Mouse (Mus musculus) kidney, adult 18-20 months (tissue): ENCODE data around the gene Zfp811.
A peak's percentile ranks its signal among the peaks of the same experiment; 100 is the strongest.
"Not testable (repeated sequence)": the region's sequence is repeated elsewhere in the genome, so short reads cannot be mapped to it uniquely, and the experiment has no call there.

ENCODE experiments used
- DNase-seq: peaks from one replicate; pipeline ENCODE4 v3.0.0; 2021

Zfp811 gene

GRCm38 (mm10) chr17:32809544-32810374 lies at the start of gene Zfp811:
TSS of gene Zfp811 (minus strand) at chr17:32809931.
- DNase-seq, result no peak

- not testable (repeated sequence) for DNase-seq
Observed at GRCm38 (mm10) chr17:32856713-32857112, 47.0 kb upstream of the Zfp811 start.

- DNase-seq, result no peak
Observed at GRCm38 (mm10) chr17:32851581-32851980, 41.9 kb upstream of the Zfp811 start.

- DNase-seq, result no peak
Observed at GRCm38 (mm10) chr17:32841388-32841787, 31.7 kb upstream of the Zfp811 start.

- no peak for DNase-seq
Observed at GRCm38 (mm10) chr17:32839083-32839802, 29.5 kb upstream of the Zfp811 start.

GRCm38 (mm10) chr17:32830418-32830782 lies 20.7 kb upstream of the Zfp811 start:
- no peak for DNase-seq

- peak; percentile 77 for DNase-seq
Observed at GRCm38 (mm10) chr17:32829540-32830417, 20.0 kb upstream of the Zfp811 start, which contains the start of gene Zfp799. TSS of gene Zfp799 (minus strand) at chr17:32830261.

- DNase-seq, result no peak
Observed at GRCm38 (mm10) chr17:32816074-32816784, 6.5 kb upstream of the Zfp811 start.

GRCm38 (mm10) chr17:32814136-32814535 lies 4.4 kb upstream of the Zfp811 start:
- peak; percentile 37 for DNase-seq

GRCm38 (mm10) chr17:32810648-32811047 lies 917 bp upstream of the Zfp811 start:
- DNase-seq, result no peak

GRCm38 (mm10) chr17:32808921-32809320 lies 810 bp downstream of the Zfp811 start:
- DNase-seq, result no peak

- no peak for DNase-seq
Observed at GRCm38 (mm10) chr17:32789244-32789643, 20.5 kb downstream of the Zfp811 start.

- no peak for DNase-seq
Observed at GRCm38 (mm10) chr17:32788576-32788975, 21.2 kb downstream of the Zfp811 start.

- DNase-seq, result peak; percentile 88
Observed at GRCm38 (mm10) chr17:32788094-32788559, 21.6 kb downstream of the Zfp811 start, which contains the start of gene Zfp871. TSS of gene Zfp871 (minus strand) at chr17:32788287.

GRCm38 (mm10) chr17:32787436-32788093 lies 22.2 kb downstream of the Zfp811 start:
- peak; percentile 43 for DNase-seq

- DNase-seq, result no peak
Observed at GRCm38 (mm10) chr17:32786944-32787343, 22.8 kb downstream of the Zfp811 start.

- peak; percentile 11 for DNase-seq
Observed at GRCm38 (mm10) chr17:32785656-32786055, 24.1 kb downstream of the Zfp811 start.

- no peak for DNase-seq
Observed at GRCm38 (mm10) chr17:32777564-32777963, 32.2 kb downstream of the Zfp811 start.

GRCm38 (mm10) chr17:32771213-32771612 lies 38.5 kb downstream of the Zfp811 start:
- DNase-seq, result no peak

- no peak for DNase-seq
Observed at GRCm38 (mm10) chr17:32766422-32766821, 43.3 kb downstream of the Zfp811 start.

GRCm38 (mm10) chr17:32757331-32757730 lies 52.4 kb downstream of the Zfp811 start:
- DNase-seq, result no peak

- DNase-seq, result peak; percentile 18
Observed at GRCm38 (mm10) chr17:32753634-32754033, 56.1 kb downstream of the Zfp811 start.
